Mouse (Mus musculus): Measurements from ENCODE around the gene Il20ra.

Gene Il20ra

GRCm38 (mm10) chr10:19765459-19765858 is 53.1 kb downstream of the Il20ra start:
- no peak for DNase-seq (ENCODE audit: low spot score)

GRCm38 (mm10) chr10:19779092-19779491 is 66.7 kb downstream of the Il20ra start:
- DNase-seq (ENCODE audit: low spot score) = no peak

GRCm38 (mm10) chr10:19781365-19781764 is 69.0 kb downstream of the Il20ra start:
- peak; percentile 30 for DNase-seq (ENCODE audit: low spot score)

GRCm38 (mm10) chr10:19794996-19795395 is 82.6 kb downstream of the Il20ra start:
- DNase-seq (ENCODE audit: low spot score) = no peak

- DNase-seq (ENCODE audit: low spot score) = no peak
Measured at GRCm38 (mm10) chr10:19802958-19803357, 90.6 kb downstream of the Il20ra start.

GRCm38 (mm10) chr10:19804763-19805162 is 92.4 kb downstream of the Il20ra start:
- no peak for DNase-seq (ENCODE audit: low spot score)

Measured in lung, postnatal 25 days (tissue).